Mouse (Mus musculus): ENCODE measurements around the gene Vmn1r208. TPM values are rescaled to one million over a fixed set of nuclear protein-coding genes. Genes with fewer than 3 reads are reported as not detected.

Gene Vmn1r208
- polyA plus RNA-seq, 1 experiment from 2014 or later = not detected

Other genes starting within 250 kb of the Vmn1r208 start
- gene Vmn1r204, start 224.2 kb downstream of the Vmn1r208 start, polyA plus RNA-seq (2014; fragmentation: Nextera tagmentation; extraction: Ambion mirVana) = not detected in 2 replicates
- not detected in 2 replicates for gene Vmn1r205, start 184.4 kb downstream of the Vmn1r208 start, polyA plus RNA-seq (2014; fragmentation: Nextera tagmentation; extraction: Ambion mirVana)
- not detected in 2 replicates for gene Vmn1r206, start 153.1 kb downstream of the Vmn1r208 start, polyA plus RNA-seq (2014; fragmentation: Nextera tagmentation; extraction: Ambion mirVana)
- not detected in 2 replicates for gene Vmn1r207-ps, start 47.8 kb downstream of the Vmn1r208 start, polyA plus RNA-seq (2014; fragmentation: Nextera tagmentation; extraction: Ambion mirVana)
- not detected in 2 replicates for gene Vmn1r209, start 32.3 kb upstream of the Vmn1r208 start, polyA plus RNA-seq (2014; fragmentation: Nextera tagmentation; extraction: Ambion mirVana)
- not detected in 2 replicates for gene Vmn1r210, start 53.9 kb upstream of the Vmn1r208 start, polyA plus RNA-seq (2014; fragmentation: Nextera tagmentation; extraction: Ambion mirVana)
- gene Vmn1r211, start 80.2 kb upstream of the Vmn1r208 start, polyA plus RNA-seq (2014; fragmentation: Nextera tagmentation; extraction: Ambion mirVana) = not detected in 2 replicates
- gene Vmn1r212, start 106.8 kb upstream of the Vmn1r208 start, polyA plus RNA-seq (2014; fragmentation: Nextera tagmentation; extraction: Ambion mirVana) = not detected in 2 replicates
- gene Vmn1r213, start 230.3 kb upstream of the Vmn1r208 start, polyA plus RNA-seq (2014; fragmentation: Nextera tagmentation; extraction: Ambion mirVana) = not detected in 2 replicates